ENCODE assay signal across 8 mouse cellular contexts in genomic region chr1:33964643-33965042, GRCm38 (mm10). TPM values are rescaled to one million over a fixed set of nuclear protein-coding genes. Genes with fewer than 3 reads are reported as not detected.
DNase-seq lines count a peak whose midpoint lies in the region; ATAC-seq and TF ChIP-seq lines count a peak whose summit lies in the region.

No protein-coding gene starts in this region.

- H3K36me3 ChIP-seq in heart, adult 2 months (ENCODE audit: control insufficient read depth, insufficient read depth, low read length) = no peaks in the 10 kb centered on the region
- H3K36me3 ChIP-seq in heart, embryonic 12.5 days = no peaks in the 10 kb centered on the region
- H3K36me3 ChIP-seq in embryonic facial prominence, embryonic 10.5 days (replicated peaks) = no peaks in the 10 kb centered on the region
- H3K36me3 ChIP-seq in neural tube, embryonic 12.5 days = no peaks in the 10 kb centered on the region
- no peaks in the 10 kb centered on the region for H3K36me3 ChIP-seq in forebrain, embryonic 10.5 days (replicated peaks)

- H3K27me3 ChIP-seq in heart, adult 2 months (ENCODE audit: control insufficient read depth, insufficient read depth, low read length) = no peaks in the 10 kb centered on the region
- H3K27me3 ChIP-seq in heart, embryonic 12.5 days (replicated peaks) = no peaks in the 10 kb centered on the region
- H3K27me3 ChIP-seq in embryonic facial prominence, embryonic 10.5 days (replicated peaks; ENCODE audit: low read depth, poor library complexity, severe bottlenecking) = no peaks in the 10 kb centered on the region
- H3K27me3 ChIP-seq in neural tube, embryonic 12.5 days (replicated peaks) = no peaks in the 10 kb centered on the region
- H3K27me3 ChIP-seq in forebrain, embryonic 10.5 days (ENCODE audit: poor library complexity, severe bottlenecking) = no peaks in the 10 kb centered on the region

- 15% methylated on average over 5 of the region's 5 CpGs for WGBS in heart, adult 2 months
- 33% methylated on average over 5 of the region's 5 CpGs for WGBS in heart, embryonic 12.5 days
- 63% methylated on average over 5 of the region's 5 CpGs for WGBS in embryonic facial prominence, embryonic 10.5 days
- WGBS in neural tube, embryonic 12.5 days = 59% methylated on average over 5 of the region's 5 CpGs
- 67% methylated on average over 5 of the region's 5 CpGs for WGBS in forebrain, embryonic 10.5 days

- TF ChIP-seq POLR2A in heart, adult 2 months (IDR thresholded peaks at IDR 0.05; ENCODE audit: insufficient read depth, low read depth, low read length) = no peak

- intact Hi-C loops in heart, adult 2 months (cut with DNase I) = loop anchor here (5.0 to 10.0 kb wide), 2 partner anchors 210 to 302 kb away; partner anchors contain the start of gene Bag2

- H3K4me1 ChIP-seq in heart, adult 2 months (ENCODE audit: control insufficient read depth, insufficient read depth, low read length) = no peaks in the 10 kb centered on the region; the same call in 1 of the 2 replicates
- H3K4me1 ChIP-seq in heart, embryonic 12.5 days (replicated peaks) = peaks cover 16% of the 10 kb centered on the region
- peaks cover 16% of the 10 kb centered on the region for H3K4me1 ChIP-seq in embryonic facial prominence, embryonic 10.5 days
- H3K4me1 ChIP-seq in neural tube, embryonic 12.5 days = no peaks in the 10 kb centered on the region
- peaks cover 21% of the 10 kb centered on the region for H3K4me1 ChIP-seq in forebrain, embryonic 10.5 days

- 0 out of 2 replicates have a peak, but pooled peaks cover 3% of the 10 kb centered on the region for H3K9me3 ChIP-seq in heart, embryonic 12.5 days (replicated peaks)
- no peaks in the 10 kb centered on the region for H3K9me3 ChIP-seq in embryonic facial prominence, embryonic 10.5 days
- H3K9me3 ChIP-seq in neural tube, embryonic 12.5 days = no peaks in the 10 kb centered on the region
- no peaks in the 10 kb centered on the region for H3K9me3 ChIP-seq in forebrain, embryonic 10.5 days

- no peak overlapping the region for H3K4me2 ChIP-seq in heart, embryonic 12.5 days
- no peak overlapping the region for H3K4me2 ChIP-seq in neural tube, embryonic 12.5 days (replicated peaks)

- no peak; the same call in 1 of the 2 replicates for ATAC-seq in heart, embryonic 12.5 days (ENCODE audit: insufficient number of reproducible peaks, low FRiP score)
- ATAC-seq in neural tube, embryonic 12.5 days (ENCODE audit: low FRiP score, low read depth) = 0 out of 2 replicates have a peak, but pooled peaks have one; percentile 26

- no peaks in the 10 kb centered on the region for H3K79me2 ChIP-seq in heart, adult 2 months (replicated peaks; ENCODE audit: control insufficient read depth, insufficient read depth, low read length)

- peak in 1 of 2 experiments; percentile 20 for DNase-seq in heart, adult 2 months
- DNase-seq in 416B (ENCODE audit: low read depth) = peak; percentile 80
- DNase-seq in adrenal gland, postnatal 10 days = peak; percentile 55
- DNase-seq in embryonic facial prominence, embryonic 10.5 days (ENCODE audit: low spot score) = peak; percentile 30
- peak; percentile 55 for DNase-seq in kidney, postnatal 10 days
- no peak for DNase-seq in forebrain, embryonic 10.5 days (ENCODE audit: extremely low spot score, low spot score)

- no peak overlapping the region for H3K27ac ChIP-seq in heart, adult 2 months
- H3K27ac ChIP-seq in heart, embryonic 12.5 days (ENCODE audit: poor library complexity, severe bottlenecking) = no peak overlapping the region
- H3K27ac ChIP-seq in embryonic facial prominence, embryonic 10.5 days (replicated peaks) = no peak overlapping the region
- no peak overlapping the region for H3K27ac ChIP-seq in neural tube, embryonic 12.5 days
- H3K27ac ChIP-seq in forebrain, embryonic 10.5 days = no peak overlapping the region

- no peak overlapping the region for H3K9ac ChIP-seq in heart, adult 2 months (ENCODE audit: low read depth, low read length)
- H3K9ac ChIP-seq in heart, embryonic 12.5 days = no peak overlapping the region
- H3K9ac ChIP-seq in neural tube, embryonic 12.5 days = no peak overlapping the region

- peak; percentile 79 for TF ChIP-seq CTCF in heart, adult 2 months (IDR thresholded peaks at IDR 0.05)

- no peak overlapping the region for H3K4me3 ChIP-seq in heart, adult 2 months
- H3K4me3 ChIP-seq in heart, embryonic 12.5 days = no peak overlapping the region
- no peak overlapping the region for H3K4me3 ChIP-seq in embryonic facial prominence, embryonic 10.5 days
- no peak overlapping the region for H3K4me3 ChIP-seq in neural tube, embryonic 12.5 days
- no peak overlapping the region for H3K4me3 ChIP-seq in forebrain, embryonic 10.5 days

- no peak for TF ChIP-seq EP300 in heart, adult 2 months (IDR thresholded peaks at IDR 0.05; ENCODE audit: insufficient read depth, low read depth, low read length)

RNA-seq across cellular contexts. Expression of gene Dst, which starts 56.6 kb away (rescaled TPM):
- total RNA-seq in heart, adult 2 months (2021) = 100 to 1,000 TPM; 334 to 404 TPM
- polyA plus RNA-seq in heart, adult 2 months (2012; rRNA removed) = 66.7 and 85.7 TPM in 2 replicates
- polyA plus RNA-seq in heart, embryonic 12.5 days (2016; fragmentation: Nextera tagmentation; extraction: Ambion mirVana) = 28.4 TPM in 2 replicates
- 100 to 1,000 TPM in 1 of 2 experiments, 10 to 100 TPM in 1; 95.3 to 136 TPM for total RNA-seq in adrenal gland, postnatal 10 days (2021)
- 17.3 and 17.4 TPM in 2 replicates for polyA plus RNA-seq in embryonic facial prominence, embryonic 10.5 days (2016; fragmentation: Nextera tagmentation; extraction: Ambion mirVana)
- 42.8 and 49.1 TPM in 2 replicates for polyA plus RNA-seq in neural tube, embryonic 12.5 days (2016; fragmentation: Nextera tagmentation; extraction: Ambion mirVana)
- polyA plus RNA-seq in forebrain, embryonic 10.5 days (2016; fragmentation: Nextera tagmentation; extraction: Ambion mirVana) = 11.3 and 11.9 TPM in 2 replicates

RNA-seq across cellular contexts. Expression of gene Bend6, which starts 57.0 kb away (rescaled TPM):
- total RNA-seq in heart, adult 2 months (2021) = 1 to 10 TPM; 2.1 to 3.0 TPM
- 0.61 and 2.9 TPM in 2 replicates for polyA plus RNA-seq in heart, adult 2 months (2012; rRNA removed)
- polyA plus RNA-seq in heart, embryonic 12.5 days (2016; fragmentation: Nextera tagmentation; extraction: Ambion mirVana) = 5.6 and 5.9 TPM in 2 replicates
- 1 to 10 TPM; 1.5 TPM for total RNA-seq in adrenal gland, postnatal 10 days (2021)
- 1.3 and 2.2 TPM in 2 replicates for polyA plus RNA-seq in embryonic facial prominence, embryonic 10.5 days (2016; fragmentation: Nextera tagmentation; extraction: Ambion mirVana)
- 5.1 and 6.1 TPM in 2 replicates for polyA plus RNA-seq in neural tube, embryonic 12.5 days (2016; fragmentation: Nextera tagmentation; extraction: Ambion mirVana)
- 1.5 and 2.0 TPM in 2 replicates for polyA plus RNA-seq in forebrain, embryonic 10.5 days (2016; fragmentation: Nextera tagmentation; extraction: Ambion mirVana)
